Mouse (Mus musculus) forebrain, embryonic 15.5 days (tissue): ENCODE data around the gene Ralgps1. TPM values are rescaled to one million over a fixed set of nuclear protein-coding genes. Genes with fewer than 3 reads are reported as not detected.

ENCODE experiments used
- ATAC-seq: fragments of 200-750 bp; cut with Nextera tagmentation; replicated peaks from 2 replicates; pipeline ENCODE4 v1.8.0; 2017; ENCODE audit warnings: mild to moderate bottlenecking, moderate TSS enrichment, moderate library complexity
- H3K27ac ChIP-seq: fragments of 300-500 bp; sonication (generic); replicated peaks from 2 replicates; pipeline ENCODE4 v1.5.1; 2015; ENCODE audit warnings: mild to moderate bottlenecking, inconsistent platforms
- H3K27me3 ChIP-seq: fragments of 300-500 bp; sonication (generic); 2 replicates; pipeline ENCODE4 v1.6.1; 2015; ENCODE audit warnings: inconsistent platforms
- H3K36me3 ChIP-seq: fragments of 300-500 bp; sonication (generic); 2 replicates; pipeline ENCODE4 v1.6.1; 2015; ENCODE audit warnings: mild to moderate bottlenecking, inconsistent platforms
- H3K4me1 ChIP-seq: fragments of 300-500 bp; sonication (generic); 2 replicates; pipeline ENCODE4 v1.6.1; 2015; ENCODE audit warnings: inconsistent platforms
- H3K4me2 ChIP-seq: fragments of 300-500 bp; sonication (generic); replicated peaks from 2 replicates; pipeline ENCODE4 v1.6.1; 2015; ENCODE audit warnings: mild to moderate bottlenecking, inconsistent platforms
- H3K4me3 ChIP-seq: fragments of 300-500 bp; sonication (generic); 2 replicates; pipeline ENCODE4 v1.5.1; 2015; ENCODE audit warnings: mild to moderate bottlenecking, inconsistent platforms
- H3K9ac ChIP-seq: fragments of 300-500 bp; sonication (generic); replicated peaks from 2 replicates; pipeline ENCODE4 v1.6.1; 2015; ENCODE audit warnings: mild to moderate bottlenecking, inconsistent platforms
- H3K9me3 ChIP-seq: fragments of 300-500 bp; sonication (generic); 2 replicates; pipeline ENCODE4 v1.6.1; 2016; ENCODE audit warnings: inconsistent platforms
- whole genome bisulfite sequencing: fragments of 180-500 bp; shearing (Covaris S2); methylation state at CpG from one replicate; pipeline ENCODE4 v1.1.7; 2015; ENCODE audit warnings: mixed read lengths; 5-methylcytosine and 5-hydroxymethylcytosine counted together
- polyA plus RNA-seq: library from polyadenylated mRNA; unstranded; fragments of >200 nt; fragmentation: Nextera tagmentation; extraction: Ambion mirVana; gene quantifications from 2 replicates; pipeline ENCODE4 v1.2.1, GENCODE M21; 2015

Ralgps1 gene
- polyA plus RNA-seq, 1 experiment from 2014 or later = 39.1 TPM

GRCm38 (mm10) chr2:33228551-33228950 lies 142.7 kb downstream of the Ralgps1 start:
- H3K27ac ChIP-seq = no peak overlapping the region
- H3K9ac ChIP-seq = no peak overlapping the region
- no peaks in the 10 kb centered on the region for H3K27me3 ChIP-seq
- H3K4me3 ChIP-seq = no peak overlapping the region
- H3K9me3 ChIP-seq = no peaks in the 10 kb centered on the region
- H3K4me1 ChIP-seq = peaks cover 11% of the 10 kb centered on the region
- WGBS = 95% methylated on average over 15 of the region's 15 CpGs
- no peaks in the 10 kb centered on the region for H3K36me3 ChIP-seq
- no peak overlapping the region for H3K4me2 ChIP-seq
- ATAC-seq = no peak

DNA sequence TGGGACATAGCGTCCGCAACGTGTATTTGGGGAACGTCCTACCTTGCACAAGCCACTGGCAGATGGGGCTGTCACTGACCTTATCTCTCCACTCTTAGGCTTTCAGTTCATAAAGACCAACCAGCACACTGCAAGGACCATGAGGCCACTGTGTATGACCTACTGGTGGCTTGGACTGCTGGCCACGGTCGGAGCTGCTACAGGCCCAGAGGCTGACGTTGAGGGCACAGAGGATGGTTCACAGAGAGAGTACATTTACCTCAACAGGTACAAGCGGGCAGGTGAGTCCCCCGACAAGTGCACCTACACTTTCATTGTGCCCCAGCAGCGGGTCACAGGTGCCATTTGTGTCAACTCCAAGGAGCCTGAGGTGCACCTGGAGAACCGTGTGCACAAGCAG lies 143.2 kb downstream of the Ralgps1 start:
- Histone ChIP-seq H3K36me3 (no peaks in the 10 kb centered on the region), H3K4me3 (no peak overlapping the region), H3K9me3 (no peaks in the 10 kb centered on the region), H3K4me1 (peaks cover 11% of the 10 kb centered on the region), H3K27ac (no peak overlapping the region), H3K9ac (no peak overlapping the region), H3K4me2 (no peak overlapping the region), H3K27me3 (no peaks in the 10 kb centered on the region)
- no peak for ATAC-seq
- WGBS = 94% methylated on average over 11 of the region's 11 CpGs

DNA sequence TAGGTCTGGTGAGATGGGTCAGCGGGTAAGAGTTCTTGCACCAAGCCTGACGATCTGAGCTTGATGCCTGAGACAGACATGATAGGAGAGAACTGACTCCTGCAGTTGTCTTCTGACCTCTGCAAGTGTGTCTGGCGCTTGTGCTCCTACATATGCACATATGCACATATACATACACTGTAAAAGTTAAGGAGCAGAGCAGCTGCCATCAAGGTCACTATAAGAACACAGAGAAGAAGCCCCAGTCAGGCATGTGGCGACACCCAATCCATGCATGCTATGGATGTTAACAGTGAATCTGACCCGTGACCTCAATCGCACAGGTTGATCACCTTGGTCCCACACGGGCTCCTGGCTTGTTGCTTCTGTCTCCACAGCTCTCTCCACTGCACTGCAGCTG lies 145.4 kb downstream of the Ralgps1 start:
- H3K9me3 ChIP-seq = no peaks in the 10 kb centered on the region
- H3K36me3 ChIP-seq = no peaks in the 10 kb centered on the region
- no peak overlapping the region for H3K4me2 ChIP-seq
- no peak for ATAC-seq
- no peak overlapping the region for H3K4me3 ChIP-seq
- WGBS = 93% methylated on average over 7 of the region's 7 CpGs
- peaks cover 2% of the 10 kb centered on the region; the same call in 1 of the 2 replicates for H3K4me1 ChIP-seq
- H3K9ac ChIP-seq = no peak overlapping the region
- no peaks in the 10 kb centered on the region for H3K27me3 ChIP-seq
- no peak overlapping the region for H3K27ac ChIP-seq

- ATAC-seq = no peak
- peaks cover 3% of the 10 kb centered on the region for H3K4me1 ChIP-seq
- no peaks in the 10 kb centered on the region for H3K9me3 ChIP-seq
- H3K9ac ChIP-seq = no peak overlapping the region
- H3K27ac ChIP-seq = no peak overlapping the region
- no peaks in the 10 kb centered on the region for H3K27me3 ChIP-seq
- H3K4me3 ChIP-seq = no peak overlapping the region
- no peaks in the 10 kb centered on the region for H3K36me3 ChIP-seq
- H3K4me2 ChIP-seq = no peak overlapping the region
- 72% methylated on average over 10 of the region's 10 CpGs for WGBS
Measured at GRCm38 (mm10) chr2:33223656-33224358, 147.5 kb downstream of the Ralgps1 start.

GRCm38 (mm10) chr2:33222480-33222879 lies 148.8 kb downstream of the Ralgps1 start:
- no peaks in the 10 kb centered on the region for H3K9me3 ChIP-seq
- WGBS = 87% methylated on average over 6 of the region's 6 CpGs
- no peaks in the 10 kb centered on the region for H3K27me3 ChIP-seq
- peaks cover 12% of the 10 kb centered on the region for H3K4me1 ChIP-seq
- H3K4me3 ChIP-seq = no peak overlapping the region
- H3K9ac ChIP-seq = no peak overlapping the region
- no peak overlapping the region for H3K27ac ChIP-seq
- H3K4me2 ChIP-seq = no peak overlapping the region
- H3K36me3 ChIP-seq = no peaks in the 10 kb centered on the region
- no peak for ATAC-seq

DNA sequence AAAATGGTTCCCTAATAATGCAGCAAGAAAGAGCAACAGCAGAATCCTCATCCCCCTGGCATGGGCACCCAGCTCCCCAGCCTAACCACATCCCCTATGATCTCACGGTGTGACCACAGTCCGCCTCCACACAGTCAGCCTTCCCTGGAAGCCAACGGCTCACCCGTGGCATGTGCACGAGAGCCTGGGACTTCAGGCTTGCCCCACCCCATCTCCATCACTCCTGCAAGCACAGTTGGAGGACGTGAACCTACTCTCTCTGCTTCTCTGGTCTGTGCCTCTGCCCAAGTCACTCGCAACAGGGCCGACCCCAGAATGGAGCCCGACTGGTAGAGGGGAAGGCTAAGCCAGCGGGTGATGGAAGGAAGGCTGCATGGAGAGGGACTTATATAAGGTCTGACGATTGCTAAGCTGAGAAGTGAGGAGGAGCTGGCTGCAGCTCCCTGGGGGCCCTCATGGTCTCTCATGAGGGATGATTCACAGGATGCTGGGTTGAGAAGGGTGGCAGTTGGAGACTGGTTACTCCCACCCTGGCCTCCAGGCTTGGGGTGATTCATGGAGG lies 149.9 kb downstream of the Ralgps1 start:
- Histone ChIP-seq H3K27ac (no peak overlapping the region), H3K4me1 (peaks cover 23% of the 10 kb centered on the region), H3K27me3 (no peaks in the 10 kb centered on the region), H3K9me3 (no peaks in the 10 kb centered on the region), H3K36me3 (no peaks in the 10 kb centered on the region), H3K4me2 (no peak overlapping the region), H3K4me3 (no peak overlapping the region), H3K9ac (no peak overlapping the region)
- no peak for ATAC-seq
- 89% methylated on average over 11 of the region's 11 CpGs for WGBS

DNA sequence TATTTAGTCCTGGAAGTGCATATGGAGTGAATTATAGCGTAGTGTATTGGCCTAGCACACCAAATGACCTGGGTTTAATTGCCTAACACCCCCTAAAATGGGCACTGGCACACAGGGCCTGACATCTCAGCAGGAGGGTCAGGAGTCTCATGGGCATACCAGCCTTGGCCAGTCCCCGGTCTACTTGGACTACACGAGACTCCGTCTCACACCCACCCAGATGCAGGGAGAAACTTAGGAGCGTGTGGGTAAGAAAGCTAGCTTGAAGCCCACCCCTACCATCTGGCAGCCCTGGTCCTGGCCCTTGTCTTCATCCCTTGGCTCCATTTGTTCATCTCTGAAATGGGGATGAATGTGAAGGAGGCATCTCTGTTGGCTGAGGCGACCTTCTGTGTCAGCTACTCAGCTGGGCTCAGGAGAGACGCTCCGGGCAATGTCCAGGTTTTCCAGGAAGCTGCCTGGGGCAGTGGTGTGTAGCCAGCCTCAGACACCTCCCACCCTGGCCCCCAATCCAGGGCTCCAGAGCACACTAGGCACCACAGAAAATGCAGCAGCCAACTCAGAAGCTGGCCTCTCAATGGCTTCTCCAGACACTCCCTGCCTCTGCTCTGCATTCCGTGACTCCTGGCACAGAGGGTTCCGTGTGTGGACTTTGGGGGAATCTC lies 150.5 kb downstream of the Ralgps1 start:
- Histone ChIP-seq H3K4me3 (no peak overlapping the region), H3K27ac (no peak overlapping the region)
- ATAC-seq = no peak

GRCm38 (mm10) chr2:33220246-33220645 lies 151.0 kb downstream of the Ralgps1 start:
- WGBS = 84% methylated on average over 6 of the region's 6 CpGs

More for the DNA sequence above, 150.5 kb downstream of the Ralgps1 start:
- Histone ChIP-seq H3K4me2 (no peak overlapping the region), H3K9ac (no peak overlapping the region), H3K36me3 (no peaks in the 10 kb centered on the region), H3K4me1 (peaks cover 29% of the 10 kb centered on the region), H3K9me3 (no peaks in the 10 kb centered on the region), H3K27me3 (no peaks in the 10 kb centered on the region)
- 87% methylated on average over 10 of the region's 10 CpGs for WGBS

GRCm38 (mm10) chr2:33219637-33220036 lies 151.6 kb downstream of the Ralgps1 start:
- 82% methylated on average over 4 of the region's 4 CpGs for WGBS
- Histone ChIP-seq H3K36me3 (no peaks in the 10 kb centered on the region), H3K4me1 (peaks cover 37% of the 10 kb centered on the region), H3K9ac (no peak overlapping the region), H3K9me3 (no peaks in the 10 kb centered on the region), H3K27me3 (no peaks in the 10 kb centered on the region), H3K4me2 (no peak overlapping the region), H3K4me3 (no peak overlapping the region), H3K27ac (no peak overlapping the region)
- ATAC-seq = no peak

More at GRCm38 (mm10) chr2:33220246-33220645, 151.0 kb downstream of the Ralgps1 start:
- Histone ChIP-seq H3K27ac (no peak overlapping the region), H3K36me3 (no peaks in the 10 kb centered on the region), H3K4me2 (no peak overlapping the region), H3K9ac (no peak overlapping the region), H3K4me3 (no peak overlapping the region), H3K9me3 (no peaks in the 10 kb centered on the region), H3K4me1 (peaks cover 34% of the 10 kb centered on the region), H3K27me3 (no peaks in the 10 kb centered on the region)
- ATAC-seq = no peak

- no peaks in the 10 kb centered on the region for H3K27me3 ChIP-seq
- no peak overlapping the region for H3K27ac ChIP-seq
- H3K9ac ChIP-seq = no peak overlapping the region
- peaks cover 36% of the 10 kb centered on the region for H3K4me1 ChIP-seq
- H3K4me2 ChIP-seq = no peak overlapping the region
- no peak overlapping the region for H3K4me3 ChIP-seq
- H3K9me3 ChIP-seq = no peaks in the 10 kb centered on the region
- WGBS = 71% methylated on average over 11 of the region's 11 CpGs
- no peak for ATAC-seq
- no peaks in the 10 kb centered on the region for H3K36me3 ChIP-seq
Measured at GRCm38 (mm10) chr2:33218903-33219625, 152.2 kb downstream of the Ralgps1 start.

- Histone ChIP-seq H3K4me1 (peaks cover 35% of the 10 kb centered on the region), H3K36me3 (no peaks in the 10 kb centered on the region), H3K4me3 (no peak overlapping the region), H3K9ac (peak overlapping the region; percentile 45; the same call in 1 of the 2 replicates), H3K4me2 (peak overlapping the region; percentile 51), H3K9me3 (no peaks in the 10 kb centered on the region), H3K27me3 (no peaks in the 10 kb centered on the region), H3K27ac (0 out of 2 replicates have a peak overlapping the region, but pooled peaks have one; percentile 70)
- 39% methylated on average over 3 of the region's 3 CpGs for WGBS
- ATAC-seq = no peak
Measured at GRCm38 (mm10) chr2:33217425-33217794, 153.9 kb downstream of the Ralgps1 start.
